12 mouse cellular contexts compared by ENCODE assay signal in the genomic region with DNA sequence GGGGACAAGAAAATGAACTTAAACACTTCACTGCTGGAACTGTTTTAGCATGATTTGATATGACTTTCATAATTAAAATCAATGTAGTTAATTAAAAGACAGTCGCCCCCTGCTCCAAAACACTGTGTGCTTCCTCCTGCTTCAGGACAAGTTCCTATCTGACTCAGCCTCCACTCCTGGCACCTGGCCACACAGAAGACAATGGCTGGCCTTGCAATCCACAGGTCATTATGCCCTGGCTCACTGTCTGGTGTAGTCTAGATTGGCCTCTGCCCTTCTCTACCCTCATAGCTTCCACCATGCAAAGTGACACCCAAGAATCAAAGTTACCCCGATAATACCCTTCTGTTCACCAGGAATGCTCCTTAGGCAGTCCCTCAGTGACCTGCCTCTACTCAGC. TPM values are rescaled to one million over a fixed set of nuclear protein-coding genes. Genes with fewer than 3 reads are reported as not detected.
DNase-seq lines count a peak whose midpoint lies in the region; TF ChIP-seq lines count a peak whose summit lies in the region.
"Had no signal": no experiment of that assay in that cellular context is flagged by ENCODE, and none has a peak within 500 bp of the region (broad histone marks: within the 10 kb centered on the region; RNA-seq: fewer than 3 reads in every experiment).

No protein-coding gene starts in this region.

- DNase-seq in gastrocnemius, adult 2 months, result peak; percentile 40
- no peak for DNase-seq in gastrocnemius, postnatal 36 days
- peak; percentile 68 for DNase-seq in ovary, postnatal 36 days (ENCODE audit: low spot score)
- no peak for DNase-seq in ovary, postnatal 10 days (ENCODE audit: low spot score)
- peak; percentile 59 to 60 for DNase-seq in heart, postnatal 14 days
- DNase-seq in testis, postnatal 10 days (ENCODE audit: low spot score), result peak; percentile 68
- DNase-seq in embryonic facial prominence, embryonic 10.5 days (ENCODE audit: low spot score), result no peak
- no peak for DNase-seq in embryo, embryonic 11 days
- DNase-seq: cerebellum, adult 9-10 months; left cerebral cortex, postnatal 4 days had no signal

- H3K9me3 ChIP-seq in embryonic facial prominence, embryonic 10.5 days, result no peaks in the 10 kb centered on the region
- H3K9me3 ChIP-seq: intestine, embryonic 15.5 days; stomach, embryonic 15.5 days had no signal

- no peaks in the 10 kb centered on the region for H3K36me3 ChIP-seq in embryonic facial prominence, embryonic 10.5 days (replicated peaks)
- H3K36me3 ChIP-seq: intestine, embryonic 15.5 days; stomach, embryonic 15.5 days had no signal

- H3K4me1 ChIP-seq in embryonic facial prominence, embryonic 10.5 days, result peaks cover 8% of the 10 kb centered on the region
- H3K4me1 ChIP-seq: intestine, embryonic 15.5 days; stomach, embryonic 15.5 days had no signal

- TF ChIP-seq CTCF in gastrocnemius, adult 2 months (IDR thresholded peaks at IDR 0.05), result no peak

- 83% methylated on average over 2 of the region's 2 CpGs for WGBS in embryonic facial prominence, embryonic 10.5 days

- intact Hi-C loops in gastrocnemius, adult 2 months (cut with DNase I), result no loop called here
- intact Hi-C loops in gastrocnemius, postnatal 36 days (cut with DNase I), result no loop called here
- intact Hi-C loops in heart, postnatal 14 days (cut with DNase I), result no loop called here

- H3K27me3 ChIP-seq in embryonic facial prominence, embryonic 10.5 days (replicated peaks; ENCODE audit: low read depth, poor library complexity, severe bottlenecking), result no peaks in the 10 kb centered on the region
- H3K27me3 ChIP-seq: intestine, embryonic 15.5 days; stomach, embryonic 15.5 days had no signal

- H3K4me3 ChIP-seq in gastrocnemius, adult 2 months, result no peak overlapping the region
- no peak overlapping the region for H3K4me3 ChIP-seq in embryonic facial prominence, embryonic 10.5 days
- H3K4me3 ChIP-seq: intestine, embryonic 15.5 days; stomach, embryonic 15.5 days had no signal

- no peak overlapping the region for H3K27ac ChIP-seq in gastrocnemius, adult 2 months
- no peak overlapping the region for H3K27ac ChIP-seq in embryonic facial prominence, embryonic 10.5 days (replicated peaks)
- H3K27ac ChIP-seq: intestine, embryonic 15.5 days; stomach, embryonic 15.5 days had no signal

RNA-seq across cellular contexts. Expression of a gene that starts 26.8 kb away (rescaled TPM):
- 10 to 100 TPM; 35.4 to 39.1 TPM for total RNA-seq in gastrocnemius, adult 2 months (2021)
- 10 to 100 TPM; 29.4 to 36.8 TPM for total RNA-seq in gastrocnemius, postnatal 36 days (2021)
- total RNA-seq in heart, postnatal 14 days (2021), result 10 to 100 TPM; 24.0 to 24.2 TPM
- polyA plus RNA-seq in embryonic facial prominence, embryonic 10.5 days (2016; fragmentation: Nextera tagmentation; extraction: Ambion mirVana), result 8.9 and 9.6 TPM in 2 replicates

Comparison
In these comparisons a context has a peak if more than half of its experiments do, and no peak if none do; other contexts are left out.
1. DNase-seq: peak in gastrocnemius, adult 2 months (single experiment), ovary, postnatal 36 days (single experiment), heart, postnatal 14 days (2 of 2) and testis, postnatal 10 days (single experiment); none in gastrocnemius, postnatal 36 days (0 of 2), ovary, postnatal 10 days (single experiment), embryonic facial prominence, embryonic 10.5 days (single experiment) and embryo, embryonic 11 days (single experiment).